Mouse (Mus musculus): ENCODE results near the gene Skint1. TPM values are rescaled to one million over a fixed set of nuclear protein-coding genes. Genes with fewer than 3 reads are reported as not detected.
"Not testable (repeated sequence)": the region's sequence is repeated elsewhere in the genome, so short reads cannot be mapped to it uniquely, and the experiment has no call there.

Gene Skint1
- total RNA-seq (2017) = not detected in 2 replicates

DNA sequence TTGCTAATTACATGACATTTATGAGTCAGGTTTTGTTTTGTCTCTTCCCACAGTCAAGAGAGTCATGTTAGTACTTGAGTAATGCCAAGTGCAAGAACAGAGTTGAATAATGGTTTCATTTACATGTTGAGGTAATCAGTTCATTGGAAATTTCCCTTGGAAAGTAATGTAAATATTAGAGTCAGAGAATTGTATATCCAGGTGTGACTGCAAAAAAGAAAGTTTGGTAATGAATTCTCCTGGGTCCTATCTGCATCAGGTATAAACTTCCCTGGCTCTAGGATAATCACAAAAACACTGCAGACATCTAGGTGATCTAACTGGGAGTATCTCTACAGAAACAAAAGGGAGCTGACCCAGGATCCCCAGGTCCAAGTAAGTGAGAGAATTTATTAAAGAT is at the start of gene Skint1:
TSS of gene Skint1 (plus strand) at position 301 of the 400 bp plus-strand sequence.
- no peak for ATAC-seq (replicated peaks; ENCODE audit: low read depth, poor library complexity, severe bottlenecking)

GRCm38 (mm10) chr4:111961309-111961708 is 44.8 kb upstream of the Skint1 start:
- ATAC-seq (replicated peaks; ENCODE audit: low read depth, poor library complexity, severe bottlenecking) = 0 out of 2 replicates have a peak, but pooled peaks have one; percentile 58

- ATAC-seq (replicated peaks; ENCODE audit: low read depth, poor library complexity, severe bottlenecking) = not testable (repeated sequence)
Measured at GRCm38 (mm10) chr4:111963241-111963640, 42.8 kb upstream of the Skint1 start.

- ATAC-seq (replicated peaks; ENCODE audit: low read depth, poor library complexity, severe bottlenecking) = no peak
Measured at GRCm38 (mm10) chr4:111963669-111964068, 42.4 kb upstream of the Skint1 start.

DNA sequence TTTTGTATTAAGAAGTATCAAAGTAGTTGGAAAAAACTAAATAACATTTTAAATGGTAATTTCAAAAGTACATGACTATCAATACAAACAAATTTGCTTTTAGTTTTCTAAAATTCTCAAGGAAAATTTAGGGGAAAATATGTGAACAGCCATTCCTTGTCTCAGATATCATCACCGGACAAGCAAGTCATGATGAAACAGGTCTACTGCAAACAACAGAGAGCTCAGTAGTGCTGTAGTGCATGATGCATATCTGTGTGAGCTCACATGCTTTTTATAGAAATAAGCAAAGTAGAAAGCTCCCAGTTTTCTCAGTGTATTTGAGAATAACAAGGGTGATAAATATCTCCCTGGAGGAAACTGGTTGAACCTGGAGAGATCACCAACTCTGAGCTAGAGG is 33.4 kb upstream of the Skint1 start, which contains the start of gene Skint7:
TSS of gene Skint7 (plus strand) at position 301 of the 400 bp plus-strand sequence.
- no peak for ATAC-seq (replicated peaks; ENCODE audit: low read depth, poor library complexity, severe bottlenecking)

DNA sequence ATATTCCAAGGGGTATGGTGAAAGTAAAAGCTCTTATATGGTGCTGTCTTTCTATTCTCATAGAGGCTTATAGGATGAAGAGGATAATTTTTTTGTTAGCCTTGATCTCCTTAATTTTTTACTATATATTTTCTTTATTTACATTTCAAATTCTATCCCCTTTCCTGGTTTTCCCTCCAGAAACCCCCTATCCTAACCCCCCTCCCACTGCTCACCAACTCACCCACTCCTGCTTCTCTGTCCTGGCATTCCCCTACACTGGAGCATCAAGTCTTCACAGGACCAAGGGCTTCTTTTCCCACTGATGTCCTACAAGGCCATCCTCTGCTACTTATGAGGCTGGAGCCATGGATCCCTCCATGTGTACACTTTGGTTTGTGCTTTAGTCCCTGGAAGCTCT is 65.6 kb downstream of the Skint1 start, which contains the start of gene Skint4:
TSS of gene Skint4 (plus strand) at position 301 of the 400 bp plus-strand sequence.
- ATAC-seq (replicated peaks; ENCODE audit: low read depth, poor library complexity, severe bottlenecking) = no peak

Other genes starting within 250 kb of the Skint1 start
- not detected in 2 replicates for gene Slc5a9, start 103.4 kb upstream of the Skint1 start, total RNA-seq (2017)
- gene Skint8, start 86.9 kb upstream of the Skint1 start, total RNA-seq (2017) = not detected in 2 replicates
- gene Skint7, start 33.3 kb upstream of the Skint1 start, total RNA-seq (2017) = not detected in 2 replicates
- not detected in 2 replicates for gene Skint4, start 65.7 kb downstream of the Skint1 start, total RNA-seq (2017)
- not detected in 2 replicates for gene Skint3, start 226.0 kb downstream of the Skint1 start, total RNA-seq (2017)